Mouse (Mus musculus) c-Kit-negative CD71-positive TER-119-positive erythroid progenitor cells, embryonic 14.5 days (primary cell): ENCODE measurements around the gene Zfp661.

ENCODE experiments used
- DNase-seq: peaks from one replicate; pipeline ENCODE4 v3.0.0-alpha.2; 2013; ENCODE audit warnings: low read depth, low spot score

Zfp661 gene

DNA sequence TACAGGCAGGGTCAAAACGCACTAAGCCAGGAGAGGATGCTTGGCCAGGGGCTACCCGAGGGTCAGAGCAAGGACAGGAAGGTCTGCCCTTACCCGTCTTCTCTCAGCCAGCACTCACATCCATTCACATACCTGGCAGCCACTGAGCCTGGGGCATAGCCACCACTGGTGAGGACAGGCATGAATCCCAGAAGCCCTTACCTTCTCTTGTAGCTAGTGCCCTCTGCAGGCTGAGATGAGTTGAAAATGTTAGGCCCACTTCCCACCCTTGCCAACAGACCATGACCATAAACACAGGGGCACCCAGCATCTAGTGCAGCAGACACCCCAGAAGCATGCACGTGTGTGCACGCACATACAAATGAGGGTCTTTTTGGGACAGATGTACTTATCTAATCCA, 35.8 kb downstream of the Zfp661 start:
- no peak for DNase-seq

DNA sequence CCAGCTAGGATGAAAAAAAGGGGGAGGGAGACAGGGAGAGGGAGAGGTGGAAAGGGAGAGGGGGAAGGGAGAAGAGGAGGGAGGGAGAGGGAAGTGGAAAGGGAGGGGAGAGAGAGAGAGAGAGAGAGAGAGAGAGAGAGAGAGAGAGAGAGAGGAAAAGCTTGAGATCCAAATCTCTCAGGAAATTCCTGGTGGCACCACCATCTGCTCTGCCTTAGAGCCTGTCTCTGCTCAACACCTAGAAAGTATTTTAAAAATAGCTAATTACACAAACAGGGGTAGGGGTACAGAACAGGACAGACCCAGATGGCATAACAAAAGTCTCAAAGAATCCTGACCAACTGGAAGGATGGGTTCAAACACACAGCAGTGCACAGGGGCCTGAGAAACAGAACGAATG, 36.4 kb downstream of the Zfp661 start:
- DNase-seq, result no peak

GRCm38 (mm10) chr2:127549711-127550110, 37.2 kb downstream of the Zfp661 start:
- no peak for DNase-seq

DNA sequence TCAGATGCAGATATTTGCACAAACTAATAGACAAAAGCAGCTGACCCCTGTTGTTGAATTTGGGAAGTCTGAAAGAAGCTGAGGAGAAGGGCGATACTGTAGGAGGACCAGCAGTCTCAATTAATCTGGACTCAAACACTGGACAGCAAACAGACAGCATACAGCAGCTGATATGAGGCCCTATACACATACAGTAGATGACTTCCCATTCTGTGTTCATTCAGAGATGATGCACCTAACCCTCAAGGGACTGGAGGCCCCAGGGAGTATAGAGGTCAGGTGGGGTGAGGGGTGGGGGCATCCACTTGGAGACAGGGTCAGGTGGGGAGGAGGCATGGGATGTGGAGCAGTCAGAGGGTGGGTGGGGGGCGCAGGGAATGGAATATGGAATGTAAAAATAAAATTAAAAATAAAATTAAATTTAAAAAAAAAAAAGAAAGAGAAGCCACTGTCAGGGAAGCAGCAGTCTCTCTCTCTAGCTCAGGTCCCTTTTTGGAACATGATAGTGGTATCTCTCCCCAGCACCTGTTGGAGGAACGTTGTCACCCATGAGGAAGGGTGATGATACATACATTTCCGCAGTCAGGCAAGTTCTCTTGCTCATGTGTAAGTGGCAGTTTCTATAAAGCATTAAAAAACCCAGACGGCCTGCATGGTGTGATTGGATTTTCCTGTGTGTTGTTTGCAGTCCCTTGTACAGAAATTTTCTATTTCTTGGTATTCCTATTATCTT, 38.4 kb downstream of the Zfp661 start:
- peak; percentile 17 for DNase-seq

- no peak for DNase-seq
Observed at GRCm38 (mm10) chr2:127541697-127542096, 45.2 kb downstream of the Zfp661 start.

DNA sequence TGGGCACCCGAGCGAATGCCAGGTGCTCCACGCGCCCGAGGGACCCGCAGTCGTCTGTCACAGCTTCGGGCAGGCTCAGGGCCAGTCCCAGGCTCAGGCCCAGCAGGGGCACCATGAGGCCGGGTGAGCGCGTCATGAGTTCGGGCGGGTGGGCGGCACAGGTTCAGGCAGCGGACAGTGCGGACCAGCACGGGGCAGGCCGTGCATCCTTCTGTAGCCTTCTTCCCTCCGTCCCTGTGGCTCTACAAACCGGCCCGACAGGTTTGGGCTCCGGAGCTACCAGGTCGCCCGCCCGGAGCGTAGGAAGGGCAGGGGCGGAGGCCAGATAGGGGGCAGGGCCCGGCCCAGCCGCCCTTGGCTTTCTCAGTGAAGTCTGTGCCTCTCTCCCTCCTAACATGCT, 45.7 kb downstream of the Zfp661 start, which contains the start of gene Prom2:
Prom2 (minus strand) TSS at position 283 of the 400 bp plus-strand sequence.
- DNase-seq, result no peak

DNA sequence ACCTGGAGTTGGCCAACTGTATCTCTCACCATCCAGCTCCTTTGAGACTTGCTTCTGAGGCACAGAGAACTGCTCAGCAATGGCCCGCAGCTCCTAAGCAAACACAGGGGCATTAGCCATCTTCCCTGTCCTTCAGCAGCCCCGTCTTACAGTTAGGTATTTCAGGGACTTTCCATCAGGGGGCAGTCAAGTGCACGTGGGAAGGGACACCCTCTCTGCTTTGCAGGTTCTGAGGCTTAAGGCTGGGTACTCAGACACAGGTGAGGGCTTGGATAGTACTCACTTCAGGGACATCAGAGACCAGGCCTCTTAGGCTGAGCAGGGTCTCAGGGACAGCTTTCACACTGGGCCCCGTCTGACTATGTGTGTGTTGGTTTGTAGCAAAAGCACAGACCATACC, 47.4 kb downstream of the Zfp661 start:
- DNase-seq, result no peak

- no peak for DNase-seq
Observed at GRCm38 (mm10) chr2:127537548-127537947, 49.3 kb downstream of the Zfp661 start.

- DNase-seq, result no peak
Observed at GRCm38 (mm10) chr2:127535363-127535762, 51.5 kb downstream of the Zfp661 start.

GRCm38 (mm10) chr2:127532379-127532778, 54.5 kb downstream of the Zfp661 start:
- DNase-seq, result no peak

GRCm38 (mm10) chr2:127531592-127531991, 55.3 kb downstream of the Zfp661 start:
- no peak for DNase-seq

DNA sequence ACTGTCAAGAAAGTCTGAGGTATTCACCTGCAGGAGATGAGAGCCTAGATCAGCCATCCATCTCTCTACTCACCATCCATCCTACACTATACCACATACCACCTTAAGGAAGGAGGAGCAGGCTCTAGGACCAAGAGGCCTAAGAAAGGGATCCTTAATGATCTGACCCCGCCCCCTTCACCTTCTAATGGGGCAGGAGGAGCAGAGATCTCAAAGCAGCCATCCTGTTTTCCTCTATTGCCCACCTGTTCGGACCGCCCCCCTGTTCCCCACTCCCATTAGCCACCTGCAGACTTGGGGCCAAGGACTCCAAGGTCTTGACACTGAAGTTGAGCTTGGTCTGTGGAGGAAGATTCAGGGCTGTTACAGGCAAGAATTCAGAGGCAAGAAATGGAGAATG, 56.5 kb downstream of the Zfp661 start:
- DNase-seq, result no peak

GRCm38 (mm10) chr2:127525004-127525775, 61.7 kb downstream of the Zfp661 start:
- DNase-seq, result no peak
